Mouse (Mus musculus): Measurements from ENCODE around the gene Slc9a3r1.

- no peak for TF ChIP-seq POLR2A (IDR thresholded peaks at IDR 0.05; ENCODE audit: borderline replicate concordance, extremely low read depth, low read depth, low read length)
- no peak for TF ChIP-seq CTCF (IDR thresholded peaks at IDR 0.05; ENCODE audit: insufficient read depth, low read length)
These were observed 49.0 kb downstream of the Slc9a3r1 start for GRCm38 (mm10) chr11:115212116-115212515.

All from lung, adult 2 months (tissue).